Mouse (Mus musculus) heart, postnatal 4 days (tissue): ENCODE measurements around the gene Cacnb2. TPM values are rescaled to one million over a fixed set of nuclear protein-coding genes. Genes with fewer than 3 reads are reported as not detected.

Source experiments
- DNase-seq: peaks from one replicate; pipeline ENCODE4 v3.0.0; 2021
- total RNA-seq, 2 experiments: library from RNA; stranded (reverse); gene quantifications; 2 replicates each; pipeline ENCODE4 v1.2.3; 2021

Gene Cacnb2
- total RNA-seq, 2 experiments from 2014 or later, result 84.4 to 86.6 TPM

DNA sequence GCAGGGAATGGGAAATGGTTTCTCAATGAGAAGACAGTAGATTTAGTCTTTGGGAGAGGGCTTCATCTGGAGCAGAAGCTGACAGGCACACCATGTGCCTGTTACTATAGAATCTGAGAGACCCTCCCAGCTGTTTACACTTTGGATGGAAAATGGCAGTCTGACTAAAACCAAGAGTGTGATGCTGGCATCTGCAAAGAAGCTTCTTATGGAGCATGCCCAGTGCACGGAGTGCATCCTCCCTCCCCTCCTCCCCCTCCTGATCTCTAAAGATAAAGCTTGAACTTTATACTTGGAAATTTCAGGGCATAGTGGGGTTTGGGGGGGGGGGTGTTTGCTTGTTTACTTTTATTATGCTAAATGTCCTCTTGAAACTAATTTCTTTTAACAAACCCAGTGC is 270.2 kb downstream of the Cacnb2 start:
- no peak for DNase-seq

DNA sequence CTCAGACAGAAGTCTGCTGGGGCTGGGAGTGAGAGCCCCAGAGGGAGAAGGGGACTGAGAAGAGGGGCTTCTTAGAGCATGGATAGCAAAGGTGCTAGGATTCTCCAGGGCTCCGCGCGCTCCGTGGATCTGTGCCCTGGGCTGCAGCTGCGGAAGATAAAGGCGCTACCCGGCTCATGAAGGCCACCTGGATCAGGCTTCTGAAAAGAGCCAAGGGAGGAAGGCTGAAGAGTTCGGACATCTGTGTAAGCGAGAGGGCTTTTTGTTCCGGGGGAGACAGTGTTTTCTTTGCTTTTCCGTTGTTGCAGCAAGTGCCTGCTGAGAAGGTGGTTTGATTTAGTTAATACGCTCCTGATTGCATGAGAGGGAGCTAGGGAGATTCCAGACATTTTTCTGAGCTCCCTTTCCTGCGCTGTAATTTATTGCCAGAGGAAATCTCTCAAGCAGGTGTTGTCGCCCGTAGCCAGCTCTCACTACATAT is 270.9 kb downstream of the Cacnb2 start:
- no peak for DNase-seq

DNA sequence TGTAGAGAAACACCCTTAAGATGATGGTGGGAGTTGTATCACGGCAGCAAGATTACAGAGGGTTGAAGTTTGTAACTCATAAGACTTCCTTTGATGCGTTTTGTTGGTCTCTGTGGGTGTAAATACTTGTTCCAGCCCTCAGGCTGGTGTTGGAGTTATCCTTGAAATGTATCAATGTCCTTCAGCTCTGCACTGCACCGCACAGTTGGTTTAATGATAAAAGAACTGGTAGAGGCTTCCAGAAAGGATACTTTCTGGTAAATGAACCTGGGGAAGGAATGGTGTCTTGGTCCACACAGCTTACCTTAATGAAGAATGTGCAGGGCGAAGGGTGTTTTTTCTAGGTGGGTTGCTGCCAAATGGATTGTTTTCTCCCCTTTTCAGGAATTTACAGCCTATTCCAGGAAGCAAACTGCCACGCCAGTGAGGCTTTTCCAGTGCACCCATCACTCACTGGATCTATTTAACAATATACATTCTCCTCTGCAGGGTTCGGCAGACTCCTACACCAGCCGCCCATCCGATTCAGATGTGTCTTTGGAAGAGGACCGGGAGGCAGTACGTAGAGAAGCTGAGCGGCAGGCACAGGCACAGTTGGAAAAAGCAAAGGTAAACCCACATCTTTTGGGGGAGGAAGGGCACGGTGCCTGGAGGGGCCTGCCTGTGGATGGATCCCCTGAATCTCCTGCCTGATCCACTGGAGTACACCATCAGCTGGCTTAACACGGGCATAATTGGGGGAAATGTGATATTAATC is 271.6 kb downstream of the Cacnb2 start:
- no peak for DNase-seq

DNA sequence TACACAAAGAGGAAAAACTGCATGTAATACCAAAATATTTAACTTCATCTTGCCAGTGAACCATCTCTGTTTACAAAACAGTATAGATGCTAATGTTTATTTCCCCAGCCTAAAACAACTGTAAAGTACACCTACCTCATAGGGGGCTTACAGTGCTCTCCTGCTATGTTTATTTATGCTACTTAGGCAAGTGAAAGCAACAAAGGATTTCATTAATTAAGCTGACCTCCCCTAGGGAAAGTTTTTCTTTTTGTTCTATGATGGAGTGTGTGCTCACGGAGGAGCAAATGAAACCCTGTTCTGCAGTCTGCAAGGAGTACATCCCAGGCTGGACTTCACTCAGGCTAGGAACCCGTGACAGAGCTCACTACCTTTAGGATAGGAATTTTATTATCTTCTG is 272.2 kb downstream of the Cacnb2 start:
- no peak for DNase-seq

DNA sequence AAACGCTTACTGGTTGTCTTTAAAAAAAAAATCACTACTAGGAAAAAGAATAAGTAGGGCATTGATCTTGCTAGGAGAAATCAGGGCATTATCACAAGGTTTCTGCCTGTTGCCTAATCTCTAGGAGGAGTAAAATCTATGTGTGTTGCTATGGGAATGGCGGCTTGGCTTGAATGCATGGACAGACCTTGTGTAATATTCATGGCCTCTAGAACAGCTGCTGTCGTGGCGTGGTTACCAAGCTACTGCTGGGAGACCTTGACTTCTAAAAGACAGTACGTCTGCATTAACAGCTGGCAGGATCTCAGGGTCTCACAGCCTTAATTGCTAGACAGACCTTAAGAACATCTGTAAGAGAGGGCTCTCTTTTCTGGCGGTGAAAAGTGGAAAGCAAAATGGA is 272.7 kb downstream of the Cacnb2 start:
- DNase-seq, result no peak

DNA sequence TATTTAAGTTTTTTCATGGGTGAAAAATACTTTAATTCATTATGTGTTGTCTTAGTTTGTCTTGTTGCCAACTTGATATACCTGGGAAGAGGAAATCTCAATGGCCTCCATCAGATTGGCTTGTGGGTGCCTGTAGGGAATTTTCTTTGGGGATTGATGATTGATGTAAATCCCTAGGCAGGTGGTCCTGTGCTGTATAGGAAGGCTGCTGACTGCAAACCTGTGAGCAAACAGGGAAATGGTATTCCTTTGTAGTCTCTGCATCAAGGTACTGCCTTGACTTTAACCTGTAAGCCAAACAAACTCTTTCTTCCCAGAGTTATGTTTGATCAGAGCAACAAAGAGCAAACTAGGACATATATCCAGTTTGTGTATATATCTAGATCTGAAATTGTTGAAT is 276.1 kb downstream of the Cacnb2 start:
- no peak for DNase-seq

DNA sequence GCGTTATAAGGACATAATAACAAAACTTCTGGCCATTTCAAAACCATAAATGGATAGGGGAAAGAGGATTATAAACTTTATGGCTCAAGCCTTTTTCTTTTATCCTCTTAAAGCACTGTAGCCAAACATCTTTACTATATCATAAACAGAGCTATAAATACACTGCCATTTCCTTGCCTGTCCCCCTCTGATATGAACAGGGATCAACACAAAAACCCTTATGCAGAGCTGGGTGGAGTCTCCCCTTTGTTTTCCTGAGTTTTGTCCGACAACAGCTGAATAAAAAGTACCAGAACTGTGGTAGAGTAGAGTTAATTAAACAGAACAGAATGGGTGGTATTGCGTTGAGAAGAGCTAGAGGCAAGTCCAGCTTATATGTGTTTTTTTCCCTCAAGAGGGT is 280.6 kb downstream of the Cacnb2 start:
- no peak for DNase-seq

DNA sequence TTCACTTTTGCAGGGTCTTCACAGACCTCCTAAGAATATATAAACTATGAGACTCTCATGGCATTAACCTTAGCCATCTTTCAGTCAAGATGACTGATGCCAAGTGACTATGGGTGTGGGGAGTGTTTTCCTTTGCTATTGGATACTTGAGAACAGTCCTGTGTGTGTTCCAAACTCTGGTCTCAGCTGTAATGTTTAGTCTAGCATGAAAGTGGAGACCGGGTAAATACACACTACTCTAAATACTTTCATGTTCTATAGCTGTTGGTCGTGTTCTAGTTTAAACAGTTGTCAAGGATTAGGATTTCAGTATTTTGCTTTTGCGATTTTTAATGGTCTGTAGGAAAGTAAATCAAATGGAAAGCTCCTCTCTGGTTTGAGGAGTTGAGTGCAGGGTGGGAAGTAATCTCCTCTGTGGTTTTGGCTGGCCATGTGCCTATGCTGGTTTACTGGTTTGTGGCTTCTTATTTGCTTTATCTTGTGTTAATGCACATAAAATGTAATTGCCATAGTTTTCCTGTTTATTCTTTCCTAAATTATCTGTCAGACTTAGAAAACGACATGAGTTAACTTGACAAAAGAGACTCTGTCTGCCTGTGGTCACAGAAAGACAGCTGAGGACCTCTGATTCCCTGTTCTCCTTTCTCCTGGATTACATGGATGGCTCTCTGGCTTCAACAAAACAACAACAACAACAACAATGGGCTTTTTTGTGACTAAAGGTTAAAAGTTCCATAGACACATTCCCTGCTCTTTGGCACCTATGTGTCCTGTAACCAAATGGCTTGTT is 285.7 kb downstream of the Cacnb2 start:
- no peak for DNase-seq

DNA sequence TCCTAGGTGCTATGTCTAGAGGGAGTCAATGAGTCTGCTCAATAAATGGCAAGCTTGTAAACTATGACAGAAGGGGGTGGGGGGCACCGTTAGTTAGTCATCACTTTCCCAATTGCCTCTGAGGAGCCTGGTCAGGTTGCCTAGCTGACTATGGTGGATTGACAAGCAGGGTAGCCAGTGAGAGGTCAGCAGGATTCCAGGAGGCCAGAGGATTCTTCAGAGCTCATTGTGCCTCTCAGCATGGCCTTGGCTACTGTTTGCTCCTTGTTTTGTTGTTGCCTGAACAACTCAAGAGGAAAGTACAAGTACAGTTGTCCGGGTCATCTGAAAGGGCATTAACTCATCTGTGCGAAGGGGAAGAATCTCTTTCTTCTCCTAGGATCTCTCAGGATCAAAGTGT is 300.9 kb downstream of the Cacnb2 start:
- no peak for DNase-seq

DNA sequence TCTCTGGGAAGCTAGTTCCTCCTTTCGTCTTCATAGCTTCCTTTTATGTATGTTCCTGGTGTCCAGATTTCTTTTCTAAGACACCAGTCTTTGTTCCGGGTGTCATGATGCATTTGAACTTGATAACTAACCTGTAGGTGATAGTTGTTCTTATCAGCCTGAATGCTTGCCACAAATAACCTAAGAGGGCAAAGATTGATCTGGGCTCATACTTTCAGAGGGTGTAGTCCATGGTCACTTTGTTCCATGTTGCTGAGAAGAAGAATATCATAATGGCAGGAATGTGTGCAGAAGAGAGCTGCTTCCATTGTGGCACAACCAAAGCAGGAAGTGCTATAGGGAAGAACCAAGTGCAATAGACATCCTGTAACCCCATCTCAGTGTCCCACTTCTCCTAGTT is 302.0 kb downstream of the Cacnb2 start:
- no peak for DNase-seq

DNA sequence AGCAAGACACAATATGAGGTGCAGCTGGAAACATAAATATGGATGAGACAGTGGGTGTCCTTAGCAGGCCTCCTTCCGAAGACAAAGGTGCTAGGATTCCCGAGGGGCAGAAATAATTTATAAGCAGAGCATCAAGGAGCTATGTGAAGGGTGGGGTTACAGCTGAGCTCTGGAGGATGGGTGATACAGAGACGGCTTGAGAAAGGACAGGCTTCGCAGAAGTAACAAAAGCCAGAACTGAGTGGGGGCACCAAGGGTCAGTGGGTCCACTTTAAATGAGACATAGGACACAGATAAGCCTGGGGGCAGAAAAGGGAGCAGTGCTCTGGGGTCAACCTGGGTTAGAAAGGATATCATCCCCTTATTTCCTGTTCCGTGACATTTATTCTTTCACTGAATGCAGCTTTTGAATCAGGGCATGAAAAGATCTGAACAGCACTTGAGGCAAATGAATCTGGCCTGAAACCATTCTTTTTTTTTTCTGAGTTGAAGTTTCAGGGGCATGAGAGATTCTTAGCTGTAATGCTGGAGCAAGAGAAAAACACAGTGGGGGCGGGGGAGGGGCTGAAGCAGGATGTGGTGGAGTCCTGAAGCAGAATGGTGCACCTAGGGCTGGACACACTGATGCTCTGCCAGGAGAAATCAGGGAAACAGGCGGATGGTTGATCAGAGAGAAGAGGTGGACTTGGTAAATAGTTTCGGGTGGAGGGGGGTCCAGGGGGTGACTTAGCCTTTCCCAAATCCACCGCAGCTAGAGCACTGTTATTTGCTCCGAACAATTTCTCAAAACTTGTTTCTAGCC is 304.4 kb downstream of the Cacnb2 start:
- DNase-seq, result no peak

DNA sequence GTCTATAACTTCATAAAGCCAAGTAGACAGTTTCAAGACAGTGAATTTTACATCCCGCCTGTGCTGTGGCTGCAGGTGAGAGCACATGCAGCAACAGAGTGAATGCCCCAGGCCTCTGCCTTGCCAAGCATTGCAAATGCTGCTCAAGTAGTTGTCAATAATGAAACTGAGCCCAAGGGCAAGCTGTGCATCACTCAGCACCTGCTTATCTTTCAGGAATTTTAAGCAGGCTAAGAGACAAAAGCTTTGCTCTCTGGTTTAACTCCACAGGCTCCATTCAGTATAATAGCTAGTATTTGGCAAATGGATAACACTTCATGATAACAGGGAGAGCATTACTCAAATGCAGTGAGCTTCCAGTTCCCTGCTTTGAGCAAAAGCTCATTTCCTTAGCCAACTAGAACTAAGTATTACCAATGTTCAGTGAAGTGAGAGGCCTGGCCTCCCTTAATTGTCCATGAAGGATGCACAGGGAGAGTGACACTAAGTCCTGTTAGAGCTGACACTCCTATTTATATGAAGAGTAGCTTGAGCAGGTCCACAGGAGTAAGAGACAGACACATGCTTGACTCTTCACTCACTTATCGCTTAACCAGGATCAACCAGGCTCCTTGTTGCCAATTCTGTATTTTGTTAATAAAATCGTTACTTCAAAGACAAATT is 314.8 kb downstream of the Cacnb2 start:
- DNase-seq, result peak; percentile 29

DNA sequence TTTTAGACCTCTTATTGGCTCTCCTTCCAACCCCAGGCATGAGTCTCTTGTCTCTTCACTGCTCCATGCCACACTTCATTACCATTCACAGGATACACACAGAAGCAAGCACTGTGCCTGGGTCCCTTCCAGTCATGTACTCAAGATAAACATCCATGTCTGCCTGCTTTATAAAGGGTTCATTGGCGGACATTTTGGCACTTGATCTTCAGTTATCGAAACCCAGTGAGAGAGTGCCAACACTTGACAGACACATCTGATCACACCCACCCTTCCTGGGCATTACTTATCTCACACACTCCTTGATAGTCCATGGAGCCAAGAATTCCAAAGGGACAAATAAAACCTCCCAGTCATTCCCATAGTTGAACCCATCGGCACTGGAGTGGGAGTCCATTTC is 327.0 kb downstream of the Cacnb2 start:
- DNase-seq, result peak; percentile 31

DNA sequence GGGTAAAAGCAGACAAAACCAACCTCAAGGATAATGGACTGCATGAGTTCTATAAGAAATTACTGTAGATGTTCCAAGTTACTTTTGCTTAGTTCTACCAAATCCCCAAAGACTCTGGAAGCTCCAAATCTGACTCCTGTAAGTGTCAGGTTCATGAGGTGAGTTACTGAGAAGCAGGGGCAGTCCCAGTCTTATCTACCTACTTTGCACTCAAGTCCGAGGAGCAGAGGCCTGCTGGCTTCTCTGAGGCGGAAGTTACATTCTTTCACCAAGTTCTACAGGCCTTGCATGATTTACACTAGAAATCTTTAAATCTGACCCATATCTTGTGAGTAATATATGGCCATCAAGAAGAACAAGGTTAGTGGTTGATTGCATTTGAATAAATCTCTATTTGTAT is 329.1 kb downstream of the Cacnb2 start:
- DNase-seq, result no peak

DNA sequence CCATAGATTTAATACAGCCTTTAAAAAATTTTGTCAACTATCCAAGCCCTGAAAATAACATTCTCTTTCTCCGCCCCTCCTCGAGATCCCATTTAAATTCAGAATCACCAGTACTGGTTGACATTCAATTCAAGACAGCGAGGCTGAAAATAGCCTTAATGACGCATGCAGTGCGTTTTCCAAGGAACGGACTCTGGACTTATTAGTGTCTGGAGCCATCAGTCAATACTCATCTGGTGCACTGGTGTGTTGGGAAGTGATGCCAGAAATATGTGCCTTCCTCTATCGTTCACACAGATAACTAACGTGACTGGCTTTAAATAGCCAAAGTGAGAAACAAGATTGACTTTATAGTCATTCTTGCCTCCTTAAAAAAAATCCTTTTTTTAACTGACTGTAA is 333.6 kb downstream of the Cacnb2 start:
- DNase-seq, result peak; percentile 46

DNA sequence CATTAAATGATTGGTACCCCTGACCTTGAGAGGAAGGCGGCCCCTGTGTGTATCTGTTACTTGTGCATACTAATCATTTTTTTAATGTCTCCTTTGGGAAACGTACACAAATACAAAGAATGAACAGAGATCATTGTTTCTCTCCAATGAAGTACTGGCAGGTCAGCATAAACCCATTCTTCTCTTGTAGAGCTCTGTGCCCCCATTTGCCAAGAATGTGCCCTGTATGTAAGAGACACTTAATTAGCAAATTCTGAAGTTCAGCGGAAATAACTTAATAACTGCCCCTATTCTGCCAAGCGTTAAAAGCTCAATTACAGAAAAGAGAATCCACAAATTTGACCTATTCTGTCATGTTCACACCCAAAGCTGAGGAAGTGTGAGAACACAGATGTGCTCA is 339.4 kb downstream of the Cacnb2 start:
- DNase-seq, result no peak

DNA sequence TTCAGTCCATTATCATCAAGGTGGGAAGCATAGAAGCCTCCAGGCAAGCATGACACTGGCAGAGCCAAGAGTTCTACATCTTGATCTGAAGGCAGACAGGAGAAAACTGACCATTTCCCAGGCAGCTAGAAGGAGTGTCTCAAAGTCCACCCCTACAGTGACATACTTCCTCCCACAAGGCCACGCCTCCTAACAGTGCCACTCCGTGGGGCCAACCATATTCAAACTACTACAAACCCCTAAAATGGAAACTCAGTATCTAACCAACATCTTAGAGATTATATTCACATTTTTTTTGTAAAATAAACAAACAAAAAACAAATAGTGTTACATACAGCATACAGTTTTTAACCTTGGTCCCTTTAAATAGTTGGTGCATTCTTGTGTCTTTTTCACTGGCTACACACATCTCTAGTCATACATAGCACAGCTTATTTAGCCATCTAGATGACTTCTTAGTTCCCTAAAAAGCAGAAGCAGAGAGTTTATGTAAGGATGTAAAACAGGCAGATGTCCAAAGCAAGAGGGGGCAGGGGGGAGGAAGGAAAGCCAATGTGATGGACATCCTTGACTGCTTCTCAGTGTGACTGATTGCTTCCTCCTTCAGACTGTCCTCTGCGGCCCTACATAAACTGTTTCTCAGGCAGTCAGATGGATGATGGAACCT is 340.9 kb downstream of the Cacnb2 start:
- no peak for DNase-seq

DNA sequence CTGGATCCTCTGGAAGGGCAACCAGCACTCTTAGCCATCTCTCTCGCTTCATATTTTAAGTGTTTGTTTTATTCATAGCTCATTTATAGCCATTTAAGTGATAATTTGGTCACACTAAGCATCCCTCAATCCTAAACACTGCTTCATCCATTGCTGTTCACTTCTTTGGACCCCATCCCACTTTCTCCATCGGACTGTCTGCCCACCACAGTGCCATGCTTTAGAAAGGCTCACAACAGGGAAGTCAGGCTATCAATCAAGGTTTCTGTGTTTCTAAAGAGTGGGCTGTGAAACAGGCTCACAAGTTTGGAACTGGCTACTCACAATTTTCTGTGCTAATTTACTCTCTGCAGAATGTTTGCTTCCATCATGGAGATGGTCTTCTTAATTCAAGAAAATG is 350.2 kb downstream of the Cacnb2 start:
- no peak for DNase-seq

DNA sequence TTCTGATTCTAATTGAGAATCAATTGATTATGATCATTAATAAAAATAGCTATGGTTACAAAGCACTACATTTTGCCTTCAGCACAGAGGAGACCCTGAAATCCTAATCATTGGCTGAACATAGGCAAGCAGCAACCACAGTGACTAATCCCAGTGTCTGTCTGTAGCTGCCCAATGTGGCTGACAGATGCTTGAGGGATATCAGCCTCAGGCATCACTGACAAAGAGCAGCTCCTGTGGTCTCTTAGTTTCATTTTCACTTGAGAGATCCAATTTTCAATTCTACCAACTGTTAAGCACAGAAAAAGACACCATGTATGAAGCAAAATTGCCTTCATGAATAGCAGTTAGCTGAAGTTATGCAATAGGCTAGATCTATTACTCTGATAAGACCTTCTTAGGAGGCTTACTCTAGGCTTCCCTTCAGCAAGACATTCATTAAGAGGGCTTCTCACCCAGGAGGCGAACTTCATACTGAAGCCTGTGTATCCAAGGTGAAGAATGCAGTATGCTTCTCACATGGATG is 358.1 kb downstream of the Cacnb2 start:
- DNase-seq, result no peak

DNA sequence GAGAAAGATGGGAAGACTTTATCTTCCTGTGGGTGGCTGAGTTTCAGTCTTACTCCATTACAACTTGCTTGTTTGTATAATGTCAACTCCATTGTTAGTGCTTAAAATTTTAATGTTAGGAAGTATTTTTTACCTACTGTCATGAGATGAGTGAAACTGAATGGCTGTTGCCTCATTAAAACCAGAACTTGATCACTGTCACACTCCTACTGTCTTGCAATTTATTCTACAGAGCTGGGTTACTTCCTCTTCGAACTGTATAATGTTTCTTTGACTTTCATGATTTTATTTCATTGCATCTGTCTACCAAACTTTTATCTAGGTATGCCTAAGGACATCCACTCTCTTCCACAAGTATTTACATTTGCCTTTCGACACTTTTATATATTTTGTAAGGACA is 358.6 kb downstream of the Cacnb2 start:
- DNase-seq, result no peak

DNA sequence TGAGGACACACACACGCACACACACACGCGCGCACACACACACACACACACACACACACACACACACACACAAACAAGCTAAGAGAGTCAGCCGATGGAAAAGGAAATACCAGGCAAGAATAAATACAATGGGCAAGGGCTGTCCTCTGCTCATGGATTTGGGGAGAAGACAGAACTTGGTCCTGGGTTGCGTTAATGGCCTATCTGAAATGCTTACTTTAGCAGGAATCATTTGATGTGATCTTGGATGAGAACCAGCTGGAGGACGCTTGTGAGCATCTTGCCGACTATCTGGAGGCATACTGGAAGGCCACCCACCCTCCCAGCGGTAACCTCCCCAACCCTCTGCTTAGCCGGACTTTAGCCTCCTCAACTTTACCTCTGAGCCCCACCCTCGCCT is 381.1 kb downstream of the Cacnb2 start:
- no peak for DNase-seq

DNA sequence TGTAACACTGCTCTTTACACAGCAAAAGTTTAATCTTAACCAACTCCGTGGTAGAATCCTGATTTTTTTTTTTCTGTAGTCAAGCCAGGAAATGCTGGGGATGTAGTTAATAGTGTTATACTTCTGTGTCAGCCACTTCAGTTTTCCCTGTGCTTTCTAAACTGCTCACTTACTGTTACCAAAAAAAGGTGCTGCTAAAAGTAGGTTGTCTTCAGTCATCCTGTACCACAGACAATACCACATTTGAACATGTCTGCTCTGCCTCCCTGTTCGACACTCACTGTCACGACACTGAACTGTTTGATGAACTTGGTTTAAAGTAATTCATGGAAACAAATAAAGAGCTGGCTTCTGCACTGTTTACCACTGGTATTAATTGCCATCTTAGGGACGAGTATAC is 385.6 kb downstream of the Cacnb2 start:
- DNase-seq, result no peak
